Mouse (Mus musculus) midbrain, embryonic 13.5 days (tissue): ENCODE data around the gene AI413582. TPM values are rescaled to one million over a fixed set of nuclear protein-coding genes. Genes with fewer than 3 reads are reported as not detected.

Experiments used
- ATAC-seq: fragments of 200-750 bp; cut with Nextera tagmentation; 2 replicates; pipeline ENCODE4 v1.8.0; 2017; ENCODE audit warnings: mild to moderate bottlenecking, moderate TSS enrichment, moderate library complexity
- H3K27ac ChIP-seq: fragments of 300-500 bp; sonication (generic); 2 replicates; pipeline ENCODE4 v1.5.1; 2015; ENCODE audit warnings: inconsistent platforms, mild to moderate bottlenecking, moderate library complexity
- H3K27me3 ChIP-seq: fragments of 300-500 bp; sonication (generic); 2 replicates; pipeline ENCODE4 v1.6.1; 2015; ENCODE audit warnings: mild to moderate bottlenecking, inconsistent platforms
- H3K36me3 ChIP-seq: fragments of 300-500 bp; sonication (generic); 2 replicates; pipeline ENCODE4 v1.6.1; 2015; ENCODE audit warnings: mild to moderate bottlenecking, inconsistent platforms
- H3K4me1 ChIP-seq: fragments of 300-500 bp; sonication (generic); replicated peaks from 2 replicates; pipeline ENCODE4 v1.6.1; 2015; ENCODE audit warnings: inconsistent platforms
- H3K4me2 ChIP-seq: fragments of 300-500 bp; sonication (generic); replicated peaks from 2 replicates; pipeline ENCODE4 v1.6.1; 2015; ENCODE audit warnings: moderate library complexity, mild to moderate bottlenecking, inconsistent platforms
- H3K4me3 ChIP-seq: fragments of 300-500 bp; sonication (generic); replicated peaks from 2 replicates; pipeline ENCODE4 v1.5.1; 2015; ENCODE audit warnings: mild to moderate bottlenecking, inconsistent platforms
- H3K9ac ChIP-seq: fragments of 300-500 bp; sonication (generic); replicated peaks from 2 replicates; pipeline ENCODE4 v1.6.1; 2015; ENCODE audit warnings: mild to moderate bottlenecking, inconsistent platforms
- H3K9me3 ChIP-seq: fragments of 300-500 bp; sonication (generic); 2 replicates; pipeline ENCODE4 v1.6.1; 2016; ENCODE audit warnings: mild to moderate bottlenecking, inconsistent platforms
- WGBS: fragments of 180-500 bp; shearing (Covaris S2); methylation state at CpG from one replicate; pipeline ENCODE4 v1.1.7; 2015; 5-methylcytosine and 5-hydroxymethylcytosine counted together
- polyA plus RNA-seq: library from polyadenylated mRNA; unstranded; fragments of >200 nt; fragmentation: Nextera tagmentation; extraction: Ambion mirVana; gene quantifications from 2 replicates; pipeline ENCODE4 v1.2.1, GENCODE M21; 2015

The AI413582 gene
- polyA plus RNA-seq, 1 experiment from 2014 or later, result 36.8 TPM

- Histone ChIP-seq H3K4me3 (no peak overlapping the region), H3K4me2 (no peak overlapping the region), H3K27ac (no peak overlapping the region), H3K36me3 (peaks cover 70% of the 10 kb centered on the region), H3K9ac (no peak overlapping the region), H3K27me3 (no peaks in the 10 kb centered on the region), H3K9me3 (no peaks in the 10 kb centered on the region), H3K4me1 (no peaks in the 10 kb centered on the region)
- 89% methylated on average over 10 of the region's 10 CpGs for WGBS
- no peak for ATAC-seq
These were observed 9.7 kb upstream of the AI413582 start for GRCm38 (mm10) chr17:27575116-27575776.

DNA sequence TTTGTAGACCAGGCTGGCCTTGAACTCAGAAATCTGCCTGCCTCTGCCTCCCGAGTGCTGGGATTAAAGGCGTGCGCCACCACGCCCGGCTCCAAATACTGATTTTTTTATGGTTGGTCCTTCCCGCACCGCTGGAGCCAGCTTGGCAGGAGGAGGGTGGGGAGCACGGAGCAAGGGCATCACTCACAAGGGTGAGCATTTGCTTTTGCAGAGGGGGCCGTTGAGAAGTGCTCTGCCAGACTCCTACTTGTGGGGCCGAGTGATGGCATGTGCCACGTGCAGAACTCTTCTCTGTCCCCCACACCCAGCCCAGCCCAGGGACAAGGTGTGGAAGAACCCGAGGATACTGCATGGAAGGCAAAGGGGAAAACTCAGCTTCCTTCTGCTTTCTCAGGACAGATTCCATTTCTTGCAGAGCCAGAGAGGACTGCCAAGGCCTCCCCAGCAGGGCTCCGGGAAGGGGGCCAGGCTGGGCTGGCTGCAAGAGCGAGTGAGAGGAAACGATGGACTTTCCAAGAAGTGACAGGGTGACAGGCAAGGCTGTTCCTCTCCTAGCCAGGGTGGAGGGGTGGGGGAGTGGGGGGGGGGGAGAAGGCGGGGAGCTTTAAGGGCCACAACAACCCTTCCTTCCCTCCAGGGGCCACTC is 9.0 kb upstream of the AI413582 start:
- no peaks in the 10 kb centered on the region for H3K9me3 ChIP-seq
- peaks cover 64% of the 10 kb centered on the region for H3K36me3 ChIP-seq
- no peak overlapping the region for H3K4me2 ChIP-seq
- H3K9ac ChIP-seq, result no peak overlapping the region
- no peak overlapping the region for H3K4me3 ChIP-seq
- H3K27me3 ChIP-seq, result no peaks in the 10 kb centered on the region
- WGBS, result 96% methylated on average over 16 of the region's 16 CpGs
- no peak overlapping the region for H3K27ac ChIP-seq
- H3K4me1 ChIP-seq, result no peaks in the 10 kb centered on the region
- no peak for ATAC-seq

GRCm38 (mm10) chr17:27573772-27574320 is 8.3 kb upstream of the AI413582 start:
- ATAC-seq, result no peak
- Histone ChIP-seq H3K27ac (no peak overlapping the region), H3K36me3 (peaks cover 56% of the 10 kb centered on the region), H3K27me3 (no peaks in the 10 kb centered on the region), H3K9me3 (no peaks in the 10 kb centered on the region), H3K4me3 (no peak overlapping the region), H3K4me1 (no peaks in the 10 kb centered on the region), H3K9ac (no peak overlapping the region), H3K4me2 (no peak overlapping the region)
- 90% methylated on average over 10 of the region's 10 CpGs for WGBS

DNA sequence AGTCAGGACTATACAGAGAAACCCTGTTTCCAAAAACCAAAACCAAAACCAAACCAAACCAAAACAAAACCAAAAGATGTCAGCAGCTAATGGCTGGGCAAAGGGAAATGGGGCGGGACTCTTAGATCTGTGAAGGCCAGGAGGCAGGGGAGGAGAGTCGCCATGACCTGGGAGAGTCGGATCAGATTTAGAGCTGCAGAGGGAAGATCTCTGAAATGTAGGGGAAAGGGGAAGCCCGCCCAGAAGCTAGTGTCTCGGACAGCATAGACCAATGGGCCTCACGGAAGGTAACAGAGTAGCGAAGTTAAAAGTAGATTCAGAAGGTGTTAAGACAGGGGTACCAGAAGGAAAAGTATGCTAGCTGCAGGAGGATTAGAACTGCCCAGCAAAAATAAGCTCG is 5.8 kb upstream of the AI413582 start:
- peaks cover 34% of the 10 kb centered on the region for H3K36me3 ChIP-seq
- H3K4me3 ChIP-seq, result no peak overlapping the region
- no peaks in the 10 kb centered on the region for H3K9me3 ChIP-seq
- H3K27me3 ChIP-seq, result no peaks in the 10 kb centered on the region
- H3K27ac ChIP-seq, result no peak overlapping the region
- H3K4me1 ChIP-seq, result peaks cover 6% of the 10 kb centered on the region
- H3K4me2 ChIP-seq, result no peak overlapping the region
- WGBS, result 80% methylated on average over 8 of the region's 8 CpGs
- no peak overlapping the region for H3K9ac ChIP-seq
- no peak for ATAC-seq

- H3K36me3 ChIP-seq, result peaks cover 14% of the 10 kb centered on the region
- no peaks in the 10 kb centered on the region for H3K27me3 ChIP-seq
- no peak overlapping the region for H3K4me2 ChIP-seq
- no peak overlapping the region for H3K9ac ChIP-seq
- ATAC-seq, result no peak
- WGBS, result 94% methylated on average over 5 of the region's 5 CpGs
- peaks cover 28% of the 10 kb centered on the region for H3K4me1 ChIP-seq
- H3K9me3 ChIP-seq, result no peaks in the 10 kb centered on the region
- no peak overlapping the region for H3K4me3 ChIP-seq
- no peak overlapping the region for H3K27ac ChIP-seq
These were observed 2.7 kb upstream of the AI413582 start for GRCm38 (mm10) chr17:27568228-27568627.

GRCm38 (mm10) chr17:27565942-27566267 is 349 bp upstream of the AI413582 start:
- H3K9ac ChIP-seq, result peak overlapping the region; percentile 66
- H3K4me3 ChIP-seq, result peak overlapping the region; percentile 68
- H3K9me3 ChIP-seq, result no peaks in the 10 kb centered on the region
- H3K4me2 ChIP-seq, result peak overlapping the region; percentile 90
- H3K27ac ChIP-seq, result peak overlapping the region; percentile 59
- H3K27me3 ChIP-seq, result no peaks in the 10 kb centered on the region
- WGBS, result under 1% methylated on average over 13 of the region's 13 CpGs
- peak; percentile 55; the same call in 1 of the 2 replicates for ATAC-seq
- peaks cover 36% of the 10 kb centered on the region for H3K4me1 ChIP-seq
- peaks cover 10% of the 10 kb centered on the region for H3K36me3 ChIP-seq

GRCm38 (mm10) chr17:27564391-27565162 is 979 bp downstream of the AI413582 start:
- Histone ChIP-seq H3K27me3 (no peaks in the 10 kb centered on the region), H3K4me3 (peak overlapping the region; percentile 68), H3K4me1 (peaks cover 42% of the 10 kb centered on the region), H3K4me2 (peak overlapping the region; percentile 90), H3K27ac (peak overlapping the region; percentile 56), H3K9me3 (no peaks in the 10 kb centered on the region), H3K36me3 (peaks cover 10% of the 10 kb centered on the region), H3K9ac (peak overlapping the region; percentile 80)
- WGBS, result 11% methylated on average over 20 of the region's 20 CpGs
- ATAC-seq, result no peak

DNA sequence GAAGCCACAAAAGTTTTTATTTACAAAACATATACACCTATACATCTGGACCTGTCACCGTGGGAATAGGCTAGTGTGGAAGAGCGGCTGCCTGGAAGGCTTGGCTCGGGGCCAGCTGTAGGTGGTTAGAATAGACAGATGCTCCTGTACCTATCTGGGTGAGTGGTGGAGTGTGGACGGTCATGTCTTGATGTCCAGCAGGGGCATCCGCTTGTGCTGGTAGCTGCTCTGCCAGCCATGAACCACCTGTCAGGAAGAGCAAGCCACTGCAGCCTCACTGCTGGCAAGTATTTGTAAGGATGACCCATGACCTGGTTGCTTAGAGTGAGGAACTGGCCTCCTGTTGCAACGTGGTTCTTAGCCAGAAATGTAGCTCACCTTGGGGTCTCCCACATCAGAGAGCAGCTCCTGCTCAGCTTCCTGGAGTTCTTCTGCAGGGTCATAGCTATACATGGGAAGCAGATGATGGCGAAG is 1.7 kb downstream of the AI413582 start:
- WGBS, result 51% methylated on average over 7 of the region's 7 CpGs
- Histone ChIP-seq H3K27me3 (no peaks in the 10 kb centered on the region), H3K4me3 (no peak overlapping the region), H3K4me2 (peak overlapping the region; percentile 90; the same call in 1 of the 2 replicates), H3K4me1 (peaks cover 48% of the 10 kb centered on the region), H3K27ac (no peak overlapping the region), H3K9me3 (no peaks in the 10 kb centered on the region), H3K9ac (no peak overlapping the region), H3K36me3 (peaks cover 10% of the 10 kb centered on the region)
- ATAC-seq, result no peak

DNA sequence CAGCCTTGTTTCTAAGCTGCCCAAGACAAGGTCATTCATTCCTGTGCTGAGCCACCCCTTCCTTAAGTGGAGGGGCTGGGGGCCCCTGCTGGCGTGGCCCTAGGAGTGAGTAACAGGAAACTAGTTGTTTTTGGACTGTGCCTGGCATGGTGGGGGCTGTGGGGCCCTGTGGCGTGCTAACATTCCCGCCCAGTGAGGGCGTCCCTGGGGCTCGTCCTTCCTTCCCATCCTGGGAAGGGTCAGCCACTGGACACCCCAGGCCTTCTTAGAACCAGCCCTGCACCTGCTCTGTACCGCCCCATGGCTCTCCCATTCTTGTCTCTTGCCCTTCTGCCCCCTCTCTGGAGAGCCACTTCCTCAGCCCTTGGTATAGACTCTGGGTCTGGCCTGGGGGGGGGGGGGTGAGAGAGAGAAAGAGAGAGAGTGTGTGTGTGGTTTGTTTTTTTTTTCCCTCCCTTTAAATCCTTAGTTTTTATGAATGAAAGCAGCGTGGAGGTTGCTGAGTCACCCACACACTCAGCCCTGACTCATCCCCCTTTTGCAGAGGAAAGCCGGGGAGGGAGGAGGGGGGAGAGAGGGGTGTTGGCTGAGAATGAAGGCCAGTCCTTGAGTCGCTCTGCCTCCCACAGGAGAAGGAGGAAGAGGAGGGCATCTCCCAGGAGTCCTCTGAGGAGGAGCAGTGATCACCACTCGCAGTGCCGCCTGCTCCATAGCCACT is 3.6 kb downstream of the AI413582 start:
- no peak overlapping the region for H3K4me3 ChIP-seq
- H3K36me3 ChIP-seq, result peaks cover 10% of the 10 kb centered on the region
- WGBS, result 54% methylated on average over 11 of the region's 11 CpGs
- 0 out of 2 replicates have a peak overlapping the region, but pooled peaks have one; percentile 32 for H3K9ac ChIP-seq
- ATAC-seq, result no peak
- H3K9me3 ChIP-seq, result no peaks in the 10 kb centered on the region
- H3K4me1 ChIP-seq, result peaks cover 63% of the 10 kb centered on the region
- no peaks in the 10 kb centered on the region for H3K27me3 ChIP-seq
- H3K27ac ChIP-seq, result no peak overlapping the region
- H3K4me2 ChIP-seq, result no peak overlapping the region

DNA sequence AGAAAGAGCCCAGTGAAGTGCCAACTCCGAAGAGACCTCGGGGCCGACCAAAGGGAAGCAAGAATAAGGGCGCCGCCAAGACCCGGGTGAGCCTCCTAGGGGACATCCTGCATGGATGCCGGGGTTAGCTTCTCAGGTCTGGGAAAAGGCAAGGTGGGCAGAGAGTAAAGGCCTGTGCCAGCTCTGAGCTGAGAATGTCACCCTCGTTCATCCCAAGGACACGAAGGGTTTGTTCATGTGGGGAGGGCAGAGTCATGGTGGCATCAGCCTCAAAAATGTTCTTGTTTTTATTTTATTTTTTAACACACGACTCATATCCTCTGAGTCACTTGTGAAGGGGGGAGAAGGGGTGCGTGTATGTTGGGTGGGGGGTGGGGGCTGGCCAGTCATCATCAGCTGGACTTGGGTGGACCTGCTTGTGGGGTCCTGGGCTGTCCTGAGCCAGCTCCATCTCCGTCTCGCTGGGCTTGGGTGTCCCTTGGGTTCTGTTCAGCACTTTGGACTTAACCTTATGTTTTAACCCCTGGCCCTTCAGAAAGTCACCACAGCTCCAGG is 4.6 kb downstream of the AI413582 start:
- Histone ChIP-seq H3K9ac (no peak overlapping the region), H3K27me3 (no peaks in the 10 kb centered on the region), H3K9me3 (no peaks in the 10 kb centered on the region), H3K4me3 (no peak overlapping the region), H3K4me1 (peaks cover 56% of the 10 kb centered on the region), H3K36me3 (peaks cover 10% of the 10 kb centered on the region), H3K4me2 (no peak overlapping the region), H3K27ac (no peak overlapping the region)
- 87% methylated on average over 13 of the region's 13 CpGs for WGBS
- no peak for ATAC-seq

DNA sequence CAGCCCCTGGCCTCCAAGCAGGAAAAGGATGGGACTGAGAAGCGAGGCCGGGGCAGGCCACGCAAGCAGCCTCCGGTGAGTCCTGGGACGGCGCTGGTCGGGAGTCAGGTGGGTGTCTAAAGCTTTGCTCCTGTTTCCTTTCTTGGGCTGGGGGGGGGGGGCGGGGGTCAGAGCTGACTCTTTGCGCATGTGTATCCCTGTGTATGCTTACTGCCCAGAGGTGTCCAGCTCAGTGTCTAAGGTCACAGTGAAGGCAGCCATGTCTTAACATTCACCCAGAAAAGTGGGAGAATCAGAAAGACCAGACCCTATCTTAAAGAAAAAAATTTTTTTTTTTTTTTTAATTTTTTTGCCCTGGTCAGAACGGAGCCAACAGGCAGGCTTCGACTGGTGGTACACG is 6.0 kb downstream of the AI413582 start:
- Histone ChIP-seq H3K4me2 (0 out of 2 replicates have a peak overlapping the region, but pooled peaks have one; percentile 90), H3K4me1 (peaks cover 59% of the 10 kb centered on the region), H3K27me3 (peaks cover 7% of the 10 kb centered on the region; the same call in 1 of the 2 replicates), H3K4me3 (no peak overlapping the region), H3K9me3 (no peaks in the 10 kb centered on the region), H3K27ac (no peak overlapping the region), H3K36me3 (peaks cover 10% of the 10 kb centered on the region), H3K9ac (no peak overlapping the region)
- ATAC-seq, result no peak
- 61% methylated on average over 11 of the region's 12 CpGs for WGBS
